Mouse (Mus musculus) megakaryocyte, embryonic 14.5 days (primary cell): ENCODE results near the gene Cfap299.

Experiments
- FLI1 ChIP-seq: IDR thresholded peaks from 2 replicates; pipeline ENCODE4 v1.6.1; 2012; ENCODE audit warnings: low read length, inconsistent platforms, mixed read lengths
- GATA1 ChIP-seq: IDR thresholded peaks from 3 replicates; pipeline ENCODE4 v1.6.1; 2012; ENCODE audit warnings: mixed read lengths, low read length, inconsistent platforms, borderline replicate concordance

DNA sequence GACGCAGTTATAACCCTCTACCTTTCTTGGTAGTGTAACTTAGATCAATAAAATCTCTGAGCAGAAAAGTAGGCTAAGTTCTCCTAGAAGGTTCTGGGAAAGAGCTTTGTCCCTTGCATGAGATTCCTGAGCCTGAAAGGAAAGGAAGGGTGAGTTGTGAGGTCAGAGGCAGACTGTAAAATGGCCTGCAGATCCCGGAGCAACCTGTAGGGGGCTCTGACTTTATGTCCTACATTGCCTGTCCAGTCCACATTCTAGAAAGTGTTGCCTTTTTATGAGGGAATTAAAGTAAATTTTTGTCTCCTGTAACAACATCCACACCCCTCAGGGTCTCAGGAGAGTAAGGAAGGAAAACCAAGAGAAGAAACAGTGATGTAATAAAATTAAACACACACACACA is 81.0 kb downstream of the Cfap299 start:
- TF ChIP-seq GATA1 (no peak), FLI1 (no peak)
